Mouse (Mus musculus): ENCODE results near the gene Gpr152.

- TF ChIP-seq GATA1 (IDR thresholded peaks at IDR 0.05; ENCODE audit: low read length) (no peak), TAL1 (IDR thresholded peaks at IDR 0.05; ENCODE audit: low read length) (no peak)
Observed at GRCm38 (mm10) chr19:4137913-4138312, 1.7 kb upstream of the Gpr152 start.
